Mouse (Mus musculus) regulatory T cell (primary cell): ENCODE measurements around the gene Ncmap.

Source experiments
- in situ Hi-C: fragments of 300-600 bp; cut with MboI, MseI; formaldehyde crosslinking; loops from one replicate; pipeline ENCODE4 v1.15.1; 2025; ENCODE audit warnings: high pct_unique_total_duplicates

Ncmap gene

GRCm38 (mm10) chr4:135404048-135404447, 6.0 kb upstream of the Ncmap start:
- in situ Hi-C loops: no loop called here

GRCm38 (mm10) chr4:135401881-135402280, 3.9 kb upstream of the Ncmap start:
- in situ Hi-C loops: no loop called here

GRCm38 (mm10) chr4:135397551-135397950, 476 bp downstream of the Ncmap start:
- in situ Hi-C loops: loop anchor here (10.0 kb wide), 1 partner anchor 1727 kb away; no protein-coding TSS in a partner anchor

- in situ Hi-C loops: loop anchor here (10.0 kb wide), 1 partner anchor 1728 kb away; no protein-coding TSS in a partner anchor
Measured at GRCm38 (mm10) chr4:135396303-135396702, 1.7 kb downstream of the Ncmap start.

GRCm38 (mm10) chr4:135395375-135395774, 2.7 kb downstream of the Ncmap start:
- in situ Hi-C loops: loop anchor here (10.0 kb wide), 1 partner anchor 1729 kb away; no protein-coding TSS in a partner anchor

GRCm38 (mm10) chr4:135394666-135395065, 3.4 kb downstream of the Ncmap start:
- in situ Hi-C loops: loop anchor here (10.0 kb wide), 1 partner anchor 1730 kb away; no protein-coding TSS in a partner anchor

GRCm38 (mm10) chr4:135393381-135393780, 4.6 kb downstream of the Ncmap start:
- in situ Hi-C loops: loop anchor here (10.0 kb wide), 1 partner anchor 1731 kb away; no protein-coding TSS in a partner anchor

GRCm38 (mm10) chr4:135392801-135393200, 5.2 kb downstream of the Ncmap start:
- in situ Hi-C loops: loop anchor here (10.0 kb wide), 1 partner anchor 1732 kb away; no protein-coding TSS in a partner anchor

- in situ Hi-C loops: loop anchor here (10.0 kb wide), 1 partner anchor 1734 kb away; no protein-coding TSS in a partner anchor
Measured at GRCm38 (mm10) chr4:135391014-135391413, 7.0 kb downstream of the Ncmap start.

GRCm38 (mm10) chr4:135385614-135386013, 12.4 kb downstream of the Ncmap start:
- in situ Hi-C loops: loop anchor here (10.0 kb wide), 1 partner anchor 279 kb away; no protein-coding TSS in a partner anchor

GRCm38 (mm10) chr4:135382316-135382715, 15.7 kb downstream of the Ncmap start:
- in situ Hi-C loops: loop anchor here (5.0 to 10.0 kb wide), 2 partner anchors 100 to 282 kb away; no protein-coding TSS in a partner anchor

- in situ Hi-C loops: loop anchor here (5.0 to 10.0 kb wide), 2 partner anchors 101 to 283 kb away; no protein-coding TSS in a partner anchor
Measured at GRCm38 (mm10) chr4:135381355-135381754, 16.7 kb downstream of the Ncmap start.

GRCm38 (mm10) chr4:135377241-135377640, 20.8 kb downstream of the Ncmap start:
- in situ Hi-C loops: loop anchor here (5.0 kb wide), 1 partner anchor 35 kb away; no protein-coding TSS in a partner anchor

GRCm38 (mm10) chr4:135375444-135375843, 22.6 kb downstream of the Ncmap start:
- in situ Hi-C loops: loop anchor here (5.0 kb wide), 1 partner anchor 37 kb away; no protein-coding TSS in a partner anchor

GRCm38 (mm10) chr4:135373299-135373698, 24.7 kb downstream of the Ncmap start:
- in situ Hi-C loops: no loop called here

- in situ Hi-C loops: no loop called here
Measured at GRCm38 (mm10) chr4:135370372-135370771, 27.7 kb downstream of the Ncmap start.

- in situ Hi-C loops: no loop called here
Measured at GRCm38 (mm10) chr4:135362828-135363227, 35.2 kb downstream of the Ncmap start.

- in situ Hi-C loops: no loop called here
Measured at GRCm38 (mm10) chr4:135361722-135362121, 36.3 kb downstream of the Ncmap start.

GRCm38 (mm10) chr4:135358736-135359135, 39.3 kb downstream of the Ncmap start:
- in situ Hi-C loops: loop anchor here (10.0 kb wide), 2 partner anchors 56 to 816 kb away; partner anchors contain the start of gene E2f2

GRCm38 (mm10) chr4:135357221-135357920, 40.7 kb downstream of the Ncmap start:
- in situ Hi-C loops: loop anchor here (10.0 kb wide), 2 partner anchors 57 to 817 kb away; partner anchors contain the start of gene E2f2

GRCm38 (mm10) chr4:135355886-135356550, 42.0 kb downstream of the Ncmap start:
- in situ Hi-C loops: loop anchor here (10.0 kb wide), 2 partner anchors 59 to 819 kb away; partner anchors contain the start of gene E2f2

GRCm38 (mm10) chr4:135354751-135355150, 43.3 kb downstream of the Ncmap start:
- in situ Hi-C loops: loop anchor here (5.0 to 10.0 kb wide), 3 partner anchors 37 to 820 kb away; partner anchors contain the start of gene E2f2
